Mouse (Mus musculus) ES-E14 (cell line): Measurements from ENCODE around the gene Sec14l2. TPM values are rescaled to one million over a fixed set of nuclear protein-coding genes. Genes with fewer than 3 reads are reported as not detected.
"Not testable (repeated sequence)": the region's sequence is repeated elsewhere in the genome, so short reads cannot be mapped to it uniquely, and the experiment has no call there.

ENCODE experiments used
- DNase-seq: peaks from one replicate; pipeline ENCODE4 v3.0.0-alpha.2; 2013; ENCODE audit warnings: low read depth, low spot score
- H3K27ac ChIP-seq: 2 replicates; pipeline ENCODE4 v1.5.1; 2012; ENCODE audit warnings: low read depth, mild to moderate bottlenecking, low read length, moderate library complexity, mixed read lengths; ENCODE audit not compliant: poor library complexity, insufficient read depth, severe bottlenecking
- H3K36me3 ChIP-seq: 2 replicates; pipeline ENCODE4 v1.6.1; 2012; ENCODE audit warnings: mild to moderate bottlenecking, low read length, moderate library complexity, mixed read lengths; ENCODE audit not compliant: control insufficient read depth, poor library complexity, insufficient read depth, severe bottlenecking
- H3K4me1 ChIP-seq, 2 experiments: fragments of 150-350 bp in 1 of 2; sonication (generic) in 1 of 2; 2 replicates each; pipeline ENCODE4 v1.6.1; 2012; ENCODE audit warnings: low read length in 2 of 2, mild to moderate bottlenecking in 1 of 2, mixed read lengths in 1 of 2; ENCODE audit not compliant: control insufficient read depth in 2 of 2, insufficient read depth in 2 of 2, poor library complexity in 1 of 2
- H3K4me3 ChIP-seq, 2 experiments: fragments of 150-350 bp in 1 of 2; sonication (generic) in 1 of 2; 2 replicates each; pipeline ENCODE4 v1.5.1; 2012; ENCODE audit warnings: low read length in 2 of 2, low read depth in 1 of 2, mild to moderate bottlenecking in 1 of 2, mixed read lengths in 1 of 2; ENCODE audit not compliant: insufficient read depth in 1 of 2, poor library complexity in 1 of 2, severe bottlenecking in 1 of 2
- H3K9ac ChIP-seq: 2 replicates; pipeline ENCODE4 v1.6.1; 2012; ENCODE audit warnings: low read depth, mild to moderate bottlenecking, low read length, mixed read lengths; ENCODE audit not compliant: poor library complexity, insufficient read depth, severe bottlenecking
- H3K9me3 ChIP-seq: fragments of 150-350 bp; sonication (generic); 2 replicates; pipeline ENCODE4 v1.6.1; 2012; ENCODE audit warnings: low read depth, mild to moderate bottlenecking, low read length; ENCODE audit not compliant: control insufficient read depth, insufficient read depth
- CHD2 ChIP-seq: IDR thresholded peaks from 2 replicates; pipeline ENCODE4 v1.6.1; 2014; ENCODE audit warnings: mild to moderate bottlenecking, low read depth, low read length, inconsistent platforms
- HCFC1 ChIP-seq: IDR thresholded peaks from 2 replicates; pipeline ENCODE4 v1.6.1; 2012; ENCODE audit warnings: low read length, inconsistent platforms, borderline replicate concordance; ENCODE audit not compliant: insufficient read depth
- MAFK ChIP-seq: IDR thresholded peaks from 2 replicates; pipeline ENCODE4 v1.6.1; 2014; ENCODE audit warnings: mild to moderate bottlenecking, low read depth, low read length, inconsistent platforms; ENCODE audit not compliant: insufficient read depth
- ZC3H11A ChIP-seq: IDR thresholded peaks from 2 replicates; pipeline ENCODE4 v1.6.1; 2012; ENCODE audit warnings: low read depth, mild to moderate bottlenecking, inconsistent platforms, low read length, borderline replicate concordance
- ZNF384 ChIP-seq: IDR thresholded peaks from 2 replicates; pipeline ENCODE4 v1.6.1; 2012; ENCODE audit warnings: low read depth, low read length, inconsistent platforms
- in situ Hi-C, 2 experiments: fragments of 600-800 bp; cut with MboI; formaldehyde crosslinking; loops; one replicate each; pipeline ENCODE4 v1.15.1; 2025; ENCODE audit warnings: low sequenced_read_pairs in 2 of 2, inconsistent platforms in 1 of 2; ENCODE audit not compliant: unreplicated experiment in 2 of 2
- total RNA-seq: library from RNA; depleted of rRNA; stranded (reverse); fragments of 300-350 nt; gene quantifications from 2 replicates; pipeline ENCODE4 v1.2.3, GENCODE M21; 2012

The Sec14l2 gene
- total RNA-seq, 1 experiment: 7.9 TPM

DNA sequence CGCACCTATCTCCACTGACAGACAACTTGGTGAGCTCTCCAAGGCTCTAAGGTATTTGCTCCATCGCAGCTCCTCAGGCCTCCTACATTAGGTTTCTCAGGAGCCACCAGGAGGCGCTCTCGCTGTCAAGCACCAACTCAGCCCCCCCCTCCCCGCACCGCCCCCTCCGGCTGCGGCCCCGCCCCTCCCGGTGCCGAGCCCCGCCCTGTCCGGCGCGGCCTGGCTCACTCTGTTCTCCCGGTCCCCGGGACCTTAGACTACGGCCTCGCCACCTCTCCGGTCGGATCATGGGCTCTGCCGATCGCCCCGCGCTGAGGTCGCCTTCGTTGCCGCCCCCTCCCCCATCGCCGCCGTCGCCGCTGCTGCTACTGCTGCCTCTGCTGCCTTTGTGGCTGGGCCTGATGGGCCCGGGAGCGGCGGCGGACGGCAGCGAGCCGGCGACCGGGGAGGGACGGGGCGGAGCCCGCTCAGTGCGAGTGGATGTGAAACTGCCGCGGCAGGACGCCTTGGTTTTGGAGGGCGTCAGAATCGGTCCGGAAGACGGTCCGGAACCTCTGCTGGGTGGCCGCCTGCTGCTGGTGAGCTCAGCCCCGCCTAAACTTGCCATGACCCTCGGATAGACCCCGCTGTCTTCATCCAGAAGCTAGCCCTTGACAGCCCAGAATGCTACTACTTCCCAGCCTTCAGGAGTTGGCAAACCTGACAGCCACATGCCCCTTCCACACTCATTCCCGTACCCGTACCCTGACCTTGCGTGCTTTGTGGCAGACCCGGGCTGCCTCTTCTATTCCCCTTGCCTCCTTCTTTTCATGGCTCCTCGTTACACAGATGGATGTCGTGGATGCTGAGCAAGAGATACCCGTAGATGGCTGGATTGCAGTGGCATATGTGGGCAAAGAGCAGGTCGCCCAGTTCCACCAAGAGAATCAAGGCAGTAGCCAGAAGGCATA is 12.0 kb upstream of the Sec14l2 start, which contains the start of gene Rnf215:
Rnf215 (plus strand) TSS at position 217 of the 950 bp plus-strand sequence.
- H3K27ac ChIP-seq: no peak within 1 kb of the TSS
- H3K9ac ChIP-seq: peak within 1 kb of the TSS; percentile 86
- H3K4me1 ChIP-seq: peaks cover 0 to 7% of the 10 kb centered on the region in 2 experiments; a peak in 2 of 4 replicates
- no peaks in the 10 kb centered on the region for H3K36me3 ChIP-seq
- in situ Hi-C loops: no loop called here
- peak; percentile 92 for DNase-seq
- TF ChIP-seq ZC3H11A (0 out of 2 replicates have a peak, but pooled peaks have one; percentile 13), ZNF384 (no peak)
- no peaks in the 10 kb centered on the region for H3K9me3 ChIP-seq
- peak within 1 kb of the TSS; percentile 90 to 93 for H3K4me3 ChIP-seq

DNA sequence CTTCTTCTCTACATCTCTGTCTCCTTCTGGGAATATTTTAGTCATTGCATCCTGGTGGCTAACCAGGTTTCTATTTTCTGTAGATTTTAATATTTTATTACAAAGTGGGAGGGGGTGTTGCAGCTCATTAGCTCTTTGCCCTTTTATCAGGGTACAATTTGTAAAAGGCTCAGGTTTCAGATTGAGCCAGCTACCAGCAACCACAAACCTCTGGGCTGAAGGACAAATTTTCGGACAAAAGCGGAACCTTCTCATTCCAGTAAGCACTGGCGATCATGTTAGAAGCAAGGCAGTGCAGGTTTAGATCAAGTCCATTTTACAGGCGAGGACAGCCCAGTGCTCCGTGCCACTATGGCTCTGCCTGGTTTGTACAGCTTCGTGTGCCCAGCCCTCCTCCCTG is 11.2 kb upstream of the Sec14l2 start:
- in situ Hi-C loops: no loop called here
- Histone ChIP-seq H3K9ac (no peak overlapping the region), H3K27ac (no peak overlapping the region), H3K4me1 (peaks cover 0 to 7% of the 10 kb centered on the region in 2 experiments; a peak in 2 of 4 replicates), H3K36me3 (no peaks in the 10 kb centered on the region), H3K4me3 (no peak overlapping the region), H3K9me3 (no peaks in the 10 kb centered on the region)
- no peak for DNase-seq
- TF ChIP-seq ZNF384 (no peak), ZC3H11A (no peak), HCFC1 (no peak)

DNA sequence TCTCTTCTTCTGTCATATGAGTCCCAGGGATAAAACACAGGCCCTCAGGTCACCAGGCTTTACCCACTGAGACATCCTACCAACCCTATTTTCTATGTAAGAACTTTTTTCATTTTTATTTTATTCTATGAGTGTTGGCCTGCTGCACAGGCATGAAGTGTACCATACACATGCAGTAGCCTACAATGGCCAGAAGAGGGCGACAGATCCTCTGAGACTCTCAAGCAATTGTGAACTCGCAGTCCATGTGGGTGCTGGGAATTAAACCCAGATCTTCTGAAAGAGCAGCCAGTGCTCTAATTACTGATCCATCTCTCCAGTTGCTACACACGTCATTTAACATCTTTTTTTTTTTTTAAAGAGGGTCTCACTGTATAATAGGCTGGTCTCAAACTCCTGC is 10.2 kb upstream of the Sec14l2 start:
- TF ChIP-seq MAFK (no peak), ZC3H11A (peak; percentile 33; the same call in 1 of the 2 replicates), ZNF384 (no peak), CHD2 (no peak), HCFC1 (no peak)
- no peak overlapping the region for H3K27ac ChIP-seq
- peak; percentile 58 for DNase-seq
- no peak overlapping the region for H3K9ac ChIP-seq
- H3K36me3 ChIP-seq: no peaks in the 10 kb centered on the region
- peaks cover 0 to 7% of the 10 kb centered on the region in 2 experiments; a peak in 2 of 4 replicates for H3K4me1 ChIP-seq
- H3K9me3 ChIP-seq: no peaks in the 10 kb centered on the region
- in situ Hi-C loops: no loop called here
- no peak overlapping the region for H3K4me3 ChIP-seq

DNA sequence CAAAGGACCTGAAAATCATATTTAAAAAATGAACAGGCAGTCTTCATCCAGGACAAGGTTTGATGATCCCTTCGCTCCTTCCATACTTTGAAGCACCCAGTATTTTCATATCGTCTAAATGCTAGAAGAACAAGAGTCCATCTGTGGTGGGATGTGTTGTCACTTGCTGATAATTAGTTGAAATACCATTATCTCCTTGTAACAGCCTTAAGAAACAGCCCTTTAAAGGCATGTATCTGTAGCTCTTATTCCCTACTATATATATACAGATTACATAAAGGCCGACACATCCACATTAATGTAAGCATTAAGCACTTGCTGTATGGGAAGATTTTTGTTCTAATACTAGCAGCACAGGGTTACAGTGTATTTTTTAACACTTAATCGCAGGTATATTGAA is 5.2 kb upstream of the Sec14l2 start:
- H3K4me1 ChIP-seq, in situ Hi-C loops, H3K9me3 ChIP-seq, H3K27ac ChIP-seq, DNase-seq, H3K9ac ChIP-seq, H3K4me3 ChIP-seq, H3K36me3 ChIP-seq: not testable (repeated sequence)

DNA sequence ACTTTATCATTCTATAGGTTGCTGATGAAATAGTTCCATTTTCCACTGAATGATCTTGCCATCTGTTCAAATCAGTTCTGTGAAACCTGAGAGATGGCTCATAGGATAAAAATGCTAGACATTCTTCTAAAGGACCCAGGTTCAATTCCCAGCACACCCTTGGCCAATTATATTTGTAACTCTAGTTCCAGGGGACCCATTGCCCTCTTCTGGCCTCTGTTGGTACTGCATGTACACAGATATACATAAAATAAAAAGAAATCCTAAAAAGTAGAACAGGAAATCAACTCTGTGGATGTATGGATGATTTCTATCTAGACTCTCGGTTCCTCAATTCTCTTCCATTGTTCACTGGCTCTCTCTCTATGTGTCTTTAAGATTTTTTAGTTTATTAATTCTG is 3.8 kb upstream of the Sec14l2 start:
- peaks cover 2 to 8% of the 10 kb centered on the region in 2 experiments; a peak in 2 of 4 replicates for H3K4me1 ChIP-seq
- no peak overlapping the region for H3K4me3 ChIP-seq
- H3K27ac ChIP-seq: no peak overlapping the region
- DNase-seq: no peak
- TF ChIP-seq ZNF384 (no peak), CHD2 (no peak), HCFC1 (no peak), MAFK (no peak), ZC3H11A (no peak)
- H3K9ac ChIP-seq: no peak overlapping the region
- H3K36me3 ChIP-seq: no peaks in the 10 kb centered on the region
- in situ Hi-C loops: no loop called here
- no peaks in the 10 kb centered on the region for H3K9me3 ChIP-seq
